Mouse (Mus musculus): Measurements from ENCODE around the gene Susd6.

- TF ChIP-seq POLR2A (IDR thresholded peaks at IDR 0.05; ENCODE audit: low read depth, low read length): no peak
- no peak for TF ChIP-seq CTCF (IDR thresholded peaks at IDR 0.05; ENCODE audit: borderline replicate concordance, insufficient read depth, low read length)
Measured at GRCm38 (mm10) chr12:80793535-80793934, 3.2 kb downstream of the Susd6 start.

Measured in embryonic fibroblast, embryonic 13.5 days (primary cell).